ENCODE assay signal across 8 mouse cellular contexts in the genomic region with DNA sequence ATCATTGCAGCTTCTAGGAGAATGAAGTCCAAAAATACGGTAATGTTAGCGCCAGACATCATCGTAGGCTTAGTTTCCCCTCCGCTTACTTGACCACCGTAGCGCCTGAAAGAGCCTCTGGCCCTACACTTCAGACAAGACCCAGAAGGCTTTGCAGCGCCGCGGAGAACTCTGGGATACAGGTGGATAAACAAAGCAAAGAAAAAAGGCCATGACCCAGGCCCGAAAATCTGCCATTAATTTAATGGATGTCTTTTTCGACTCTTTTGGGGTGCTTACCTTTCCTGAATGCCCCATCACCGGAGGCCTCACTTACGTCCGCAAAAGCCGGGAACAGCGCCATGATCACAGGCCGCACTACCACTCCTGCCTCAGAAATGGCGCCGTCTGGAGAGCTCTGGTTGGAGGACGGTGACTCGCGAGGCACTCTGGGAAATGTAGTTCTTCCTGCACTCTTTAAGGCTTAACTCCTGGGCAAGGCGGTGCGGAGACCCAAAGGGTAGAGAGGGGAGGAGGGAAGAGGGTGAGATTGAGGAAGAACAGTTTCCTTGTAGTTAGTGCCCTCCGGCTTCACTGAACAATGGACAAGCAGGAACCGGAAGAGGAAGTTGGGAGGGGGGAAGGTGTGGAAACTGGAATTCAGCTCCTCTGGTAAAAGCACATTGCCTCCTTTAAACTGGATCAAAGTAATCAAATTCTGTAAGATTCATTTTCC. TPM values are rescaled to one million over a fixed set of nuclear protein-coding genes. Genes with fewer than 3 reads are reported as not detected.
DNase-seq lines count a peak whose midpoint lies in the region; ATAC-seq and TF ChIP-seq lines count a peak whose summit lies in the region.

Nrde2 (minus strand) TSS at position 393 of the 715 bp plus-strand sequence.

- H3K27ac ChIP-seq in forebrain, embryonic 12.5 days, result peak within 1 kb of the TSS; percentile 64; the same call in 1 of the 2 replicates
- peak within 1 kb of the TSS; percentile 63 for H3K27ac ChIP-seq in heart, postnatal 0 days (ENCODE audit: low read depth)
- H3K27ac ChIP-seq in liver, embryonic 16.5 days (ENCODE audit: low read length), result peak within 1 kb of the TSS; percentile 38; the same call in 1 of the 2 replicates
- peak within 1 kb of the TSS; percentile 64 for H3K27ac ChIP-seq in neural tube, embryonic 13.5 days (replicated peaks)
- H3K27ac ChIP-seq in testis, adult 2 months (ENCODE audit: control insufficient read depth, insufficient read depth, low read depth, low read length), result peak within 1 kb of the TSS; percentile 83

- no peaks in the 10 kb centered on the region for H3K27me3 ChIP-seq in E14TG2a.4 (ENCODE audit: insufficient read depth, low read length)
- H3K27me3 ChIP-seq in forebrain, embryonic 12.5 days, result no peaks in the 10 kb centered on the region
- H3K27me3 ChIP-seq in heart, postnatal 0 days (ENCODE audit: control insufficient read depth, insufficient read depth, low read length), result no peaks in the 10 kb centered on the region
- no peaks in the 10 kb centered on the region for H3K27me3 ChIP-seq in liver, embryonic 16.5 days (ENCODE audit: control insufficient read depth, insufficient read depth, low read depth, low read length)
- no peaks in the 10 kb centered on the region for H3K27me3 ChIP-seq in neural tube, embryonic 13.5 days
- no peaks in the 10 kb centered on the region for H3K27me3 ChIP-seq in testis, adult 2 months (ENCODE audit: control insufficient read depth, insufficient read depth, low read length)

- no peaks in the 10 kb centered on the region for H3K9me3 ChIP-seq in E14TG2a.4 (ENCODE audit: low read length)
- H3K9me3 ChIP-seq in forebrain, embryonic 12.5 days, result no peaks in the 10 kb centered on the region
- H3K9me3 ChIP-seq in heart, postnatal 0 days (replicated peaks; ENCODE audit: control insufficient read depth, low read length), result no peaks in the 10 kb centered on the region
- H3K9me3 ChIP-seq in liver, embryonic 16.5 days (replicated peaks; ENCODE audit: control insufficient read depth, low read length), result no peaks in the 10 kb centered on the region
- H3K9me3 ChIP-seq in neural tube, embryonic 13.5 days, result no peaks in the 10 kb centered on the region

- ATAC-seq in forebrain, embryonic 12.5 days (ENCODE audit: low FRiP score), result peak; percentile 99
- ATAC-seq in heart, postnatal 0 days (ENCODE audit: insufficient read depth, low read depth), result peak; percentile 98
- peak; percentile 99 for ATAC-seq in liver, embryonic 16.5 days (ENCODE audit: low read depth)
- ATAC-seq in neural tube, embryonic 13.5 days (ENCODE audit: low read depth), result peak; percentile 98

- peak within 1 kb of the TSS; percentile 56 for H3K9ac ChIP-seq in forebrain, embryonic 12.5 days
- peak within 1 kb of the TSS; percentile 61 for H3K9ac ChIP-seq in heart, postnatal 0 days (replicated peaks; ENCODE audit: low read depth, low read length)
- peak within 1 kb of the TSS; percentile 46 for H3K9ac ChIP-seq in liver, embryonic 16.5 days (ENCODE audit: low read depth, low read length)
- H3K9ac ChIP-seq in neural tube, embryonic 13.5 days, result peak within 1 kb of the TSS; percentile 74

- peaks cover 50% of the 10 kb centered on the region for H3K4me1 ChIP-seq in E14TG2a.4 (replicated peaks; ENCODE audit: low read depth, low read length)
- H3K4me1 ChIP-seq in forebrain, embryonic 12.5 days, result peaks cover 4% of the 10 kb centered on the region
- H3K4me1 ChIP-seq in heart, postnatal 0 days (ENCODE audit: control insufficient read depth, insufficient read depth), result peaks cover 8% of the 10 kb centered on the region; the same call in 1 of the 2 replicates
- peaks cover 7% of the 10 kb centered on the region for H3K4me1 ChIP-seq in liver, embryonic 16.5 days (ENCODE audit: control insufficient read depth, low read depth, low read length)
- H3K4me1 ChIP-seq in neural tube, embryonic 13.5 days (replicated peaks), result peaks cover 13% of the 10 kb centered on the region
- no peaks in the 10 kb centered on the region; the same call in none of the 2 replicates for H3K4me1 ChIP-seq in testis, adult 2 months (ENCODE audit: control insufficient read depth, insufficient read depth, low read length)

- no peak for TF ChIP-seq CTCF in E14TG2a.4 (conservative IDR thresholded peaks at IDR 0.05; ENCODE audit: low read length)
- peak; percentile 18 for TF ChIP-seq CTCF in heart, postnatal 0 days (IDR thresholded peaks at IDR 0.05; ENCODE audit: low read depth)
- no peak for TF ChIP-seq CTCF in testis, adult 2 months (IDR thresholded peaks at IDR 0.05; ENCODE audit: control insufficient read depth, insufficient read depth, insufficient replicate concordance, low read depth, low read length)

- peak within 1 kb of the TSS; percentile 62 for H3K4me2 ChIP-seq in forebrain, embryonic 12.5 days
- peak within 1 kb of the TSS; percentile 71 for H3K4me2 ChIP-seq in heart, postnatal 0 days (ENCODE audit: low read depth, low read length)
- H3K4me2 ChIP-seq in liver, embryonic 16.5 days (ENCODE audit: low read depth, low read length), result peak within 1 kb of the TSS; percentile 71
- H3K4me2 ChIP-seq in neural tube, embryonic 13.5 days, result peak within 1 kb of the TSS; percentile 64

- peak within 1 kb of the TSS; percentile 84 for H3K4me3 ChIP-seq in E14TG2a.4 (replicated peaks; ENCODE audit: low read length)
- H3K4me3 ChIP-seq in forebrain, embryonic 12.5 days (replicated peaks), result peak within 1 kb of the TSS; percentile 51
- peak within 1 kb of the TSS; percentile 57 for H3K4me3 ChIP-seq in heart, postnatal 0 days (ENCODE audit: low read depth, low read length)
- peak within 1 kb of the TSS; percentile 61 for H3K4me3 ChIP-seq in liver, embryonic 16.5 days (ENCODE audit: low read depth, low read length)
- H3K4me3 ChIP-seq in neural tube, embryonic 13.5 days, result peak within 1 kb of the TSS; percentile 50
- peak within 1 kb of the TSS; percentile 93 for H3K4me3 ChIP-seq in testis, adult 2 months (ENCODE audit: control insufficient read depth, low read depth, low read length)

- WGBS in forebrain, embryonic 12.5 days, result under 1% methylated on average over 26 of the region's 26 CpGs
- WGBS in heart, postnatal 0 days, result under 1% methylated on average over 26 of the region's 26 CpGs
- WGBS in liver, embryonic 16.5 days (ENCODE audit: insufficient replicate concordance), result 1% methylated on average over 26 of the region's 26 CpGs
- 1% methylated on average over 26 of the region's 26 CpGs for WGBS in neural tube, embryonic 13.5 days

- TF ChIP-seq POLR2A in testis, adult 2 months (IDR thresholded peaks at IDR 0.05; ENCODE audit: control insufficient read depth, low read depth, low read length), result peak; percentile 64

- TF ChIP-seq EP300 in heart, postnatal 0 days (IDR thresholded peaks at IDR 0.05; ENCODE audit: low read depth), result no peak

- DNase-seq in c-Kit-positive CD71-positive TER-119-positive erythroid progenitor cells, embryonic 14.5 days (ENCODE audit: low spot score), result peak; percentile 85
- DNase-seq in heart, postnatal 0 days (ENCODE audit: low spot score), result peak; percentile 94
- peak; percentile 86 to 93 for DNase-seq in kidney, postnatal 4 days

- H3K36me3 ChIP-seq in E14TG2a.4 (ENCODE audit: insufficient read depth, low read length), result peaks cover 31% of the 10 kb centered on the region
- H3K36me3 ChIP-seq in forebrain, embryonic 12.5 days (replicated peaks), result 0 out of 2 replicates have a peak, but pooled peaks cover 5% of the 10 kb centered on the region
- H3K36me3 ChIP-seq in heart, postnatal 0 days (replicated peaks; ENCODE audit: control insufficient read depth, insufficient read depth, low read length), result peaks cover 5% of the 10 kb centered on the region; the same call in 1 of the 2 replicates
- no peaks in the 10 kb centered on the region for H3K36me3 ChIP-seq in liver, embryonic 16.5 days (ENCODE audit: control insufficient read depth, insufficient read depth)
- no peaks in the 10 kb centered on the region for H3K36me3 ChIP-seq in neural tube, embryonic 13.5 days
- H3K36me3 ChIP-seq in testis, adult 2 months (ENCODE audit: control insufficient read depth, insufficient read depth, low read length), result no peaks in the 10 kb centered on the region; the same call in 1 of the 2 replicates

RNA-seq across cellular contexts. Expression of gene Nrde2, which starts in this region (rescaled TPM):
- 14.9 and 16.8 TPM in 2 replicates for polyA plus RNA-seq in forebrain, embryonic 12.5 days (2016; fragmentation: Nextera tagmentation; extraction: Ambion mirVana)
- 13.7 and 16.6 TPM in 2 replicates for total RNA-seq in heart, postnatal 0 days (2014; rRNA removed; ENCODE audit: low replicate concordance)
- polyA plus RNA-seq in heart, postnatal 0 days (2015; fragmentation: Nextera tagmentation; extraction: Ambion mirVana), result 7.6 and 7.7 TPM in 2 replicates
- 4.4 and 4.7 TPM in 2 replicates for polyA plus RNA-seq in liver, embryonic 16.5 days (2015; fragmentation: Nextera tagmentation; extraction: Ambion mirVana)
- 11.5 and 11.8 TPM in 2 replicates for polyA plus RNA-seq in neural tube, embryonic 13.5 days (2015; fragmentation: Nextera tagmentation; extraction: Ambion mirVana)
- polyA plus RNA-seq in testis, adult 2 months (2012; rRNA removed), result 7.0 and 8.1 TPM in 2 replicates

Comparison
In these comparisons a context has a peak if more than half of its experiments do, and no peak if none do; other contexts are left out.
1. Peak in every context shown above with its lines: DNase-seq, ATAC-seq, H3K4me3 ChIP-seq and H3K27ac ChIP-seq.